Mouse (Mus musculus) stomach, embryonic 16.5 days (tissue): ENCODE data around the gene Ap5s1. TPM values are rescaled to one million over a fixed set of nuclear protein-coding genes. Genes with fewer than 3 reads are reported as not detected.

Experiments used
- ATAC-seq: fragments of 200-750 bp; cut with Nextera tagmentation; 2 replicates; pipeline ENCODE4 v1.8.0; 2017; ENCODE audit warnings: moderate number of reproducible peaks, moderate TSS enrichment; ENCODE audit not compliant: insufficient read depth, low FRiP score
- H3K27ac ChIP-seq: fragments of 300-500 bp; sonication (generic); 2 replicates; pipeline ENCODE4 v1.5.1; 2014; ENCODE audit warnings: low read length
- H3K27me3 ChIP-seq: fragments of 300-500 bp; sonication (generic); 2 replicates; pipeline ENCODE4 v1.6.1; 2014; ENCODE audit warnings: low read length, control low read depth, mixed read lengths; ENCODE audit not compliant: control insufficient read depth, insufficient read depth
- H3K36me3 ChIP-seq: fragments of 300-500 bp; sonication (generic); 2 replicates; pipeline ENCODE4 v1.6.1; 2014; ENCODE audit warnings: low read length; ENCODE audit not compliant: control insufficient read depth, insufficient read depth
- H3K4me1 ChIP-seq: fragments of 300-500 bp; sonication (generic); 2 replicates; pipeline ENCODE4 v1.6.1; 2014; ENCODE audit warnings: low read length, control low read depth, mixed read lengths; ENCODE audit not compliant: control insufficient read depth, insufficient read depth
- H3K4me2 ChIP-seq: fragments of 300-500 bp; sonication (generic); 2 replicates; pipeline ENCODE4 v1.6.1; 2014; ENCODE audit warnings: low read depth, low read length, mixed read lengths
- H3K4me3 ChIP-seq: fragments of 300-500 bp; sonication (generic); replicated peaks from 2 replicates; pipeline ENCODE4 v1.5.1; 2014; ENCODE audit warnings: mild to moderate bottlenecking, low read length
- H3K9ac ChIP-seq: fragments of 300-500 bp; sonication (generic); 2 replicates; pipeline ENCODE4 v1.6.1; 2014; ENCODE audit warnings: low read length
- H3K9me3 ChIP-seq: fragments of 300-500 bp; sonication (generic); replicated peaks from 2 replicates; pipeline ENCODE4 v1.6.1; 2016; ENCODE audit warnings: low read length, control low read depth; ENCODE audit not compliant: control insufficient read depth
- WGBS: fragments of 180-500 bp; shearing (Covaris S2); extraction: QIAGEN DNeasy Blood & Tissue Kit; methylation state at CpG from one replicate; pipeline ENCODE4 v1.1.7; 2014; 5-methylcytosine and 5-hydroxymethylcytosine counted together
- polyA plus RNA-seq: library from polyadenylated mRNA; unstranded; fragments of >200 nt; fragmentation: Nextera tagmentation; extraction: Ambion mirVana; gene quantifications from 2 replicates; pipeline ENCODE4 v1.2.1, GENCODE M21; 2015

The Ap5s1 gene
- polyA plus RNA-seq, 1 experiment from 2014 or later, result 26.4 TPM

DNA sequence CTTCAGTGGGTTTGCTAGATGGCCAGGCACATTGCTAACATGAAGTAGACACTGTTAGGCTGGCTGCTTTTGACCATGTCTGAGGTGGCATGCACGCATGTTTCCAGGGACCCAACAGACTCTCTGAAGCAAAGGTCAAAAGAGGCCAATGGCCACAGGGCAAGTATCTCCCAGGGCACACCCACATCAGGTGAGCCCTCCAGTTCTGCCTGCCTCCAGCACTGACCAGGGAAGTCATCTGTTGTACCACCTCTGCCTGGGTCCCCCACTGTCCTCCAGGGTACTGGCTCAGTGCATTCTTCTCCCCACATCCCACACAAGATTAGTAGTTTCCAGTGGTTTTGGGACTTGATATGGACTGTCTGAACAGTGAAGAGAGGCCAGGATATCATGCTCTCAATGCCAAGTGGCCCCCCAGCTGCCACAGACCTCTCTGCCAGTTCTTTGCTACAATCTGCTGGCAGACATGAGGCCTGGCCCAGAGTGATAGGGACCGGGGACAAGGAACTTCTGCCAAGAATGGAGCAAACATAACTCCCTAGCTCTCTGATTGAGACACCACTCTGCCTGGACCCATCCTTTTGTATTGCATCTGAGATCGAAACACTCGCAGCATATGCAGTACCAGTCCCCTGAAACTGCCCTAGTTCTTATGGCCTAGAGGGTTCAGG, 2.4 kb downstream of the Ap5s1 start:
- no peak for ATAC-seq
- H3K27me3 ChIP-seq, result no peaks in the 10 kb centered on the region

DNA sequence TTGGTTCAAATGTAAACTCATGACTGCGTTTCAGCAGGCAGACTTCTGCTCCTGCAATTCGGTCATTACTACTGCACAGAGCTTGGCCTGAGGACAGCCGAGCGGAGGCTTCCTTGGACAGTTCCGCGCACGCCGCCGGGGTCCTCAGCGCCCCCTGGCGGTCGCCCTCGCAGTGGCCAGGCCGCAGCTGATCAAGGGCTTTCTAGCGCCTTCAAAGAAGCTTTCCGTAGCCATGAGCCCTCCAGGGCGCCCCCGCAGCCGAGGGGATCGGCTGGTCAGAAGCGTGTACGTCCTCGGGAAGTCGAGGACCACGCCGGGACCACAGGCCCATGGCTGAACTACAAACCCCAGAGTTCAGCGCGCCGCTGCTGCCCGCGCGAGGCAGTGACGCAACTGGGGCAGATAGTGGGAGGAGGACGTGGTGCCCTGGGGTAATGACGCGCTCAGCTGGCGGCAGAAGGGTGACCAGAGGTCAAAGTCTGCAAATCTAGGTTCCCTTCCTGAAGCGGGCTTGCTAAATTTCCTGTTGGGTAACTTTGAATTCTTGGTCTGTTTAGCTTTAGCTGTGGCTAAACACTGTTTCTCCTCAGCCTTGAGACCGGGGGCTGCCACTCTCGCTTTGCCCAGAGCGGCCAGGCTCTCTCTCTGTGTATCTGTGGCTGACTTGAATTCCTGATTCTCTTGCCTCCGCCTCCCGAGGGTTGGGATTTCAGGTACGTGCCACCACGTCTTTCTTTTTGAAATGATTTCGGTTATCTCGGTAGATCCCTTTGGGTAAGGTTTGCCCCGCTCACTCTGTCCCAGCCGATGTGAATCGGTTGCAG, 3.3 kb downstream of the Ap5s1 start:
- Histone ChIP-seq H3K4me1 (peaks cover 25% of the 10 kb centered on the region), H3K9ac (peak overlapping the region; percentile 81), H3K4me2 (peak overlapping the region; percentile 70), H3K27me3 (no peaks in the 10 kb centered on the region), H3K36me3 (no peaks in the 10 kb centered on the region), H3K27ac (peak overlapping the region; percentile 91), H3K4me3 (peak overlapping the region; percentile 58), H3K9me3 (no peaks in the 10 kb centered on the region)
- ATAC-seq, result peak; percentile 96
- WGBS, result under 1% methylated on average over 50 of the region's 50 CpGs

More for the DNA sequence above, 2.4 kb downstream of the Ap5s1 start:
- H3K27ac ChIP-seq, result peak overlapping the region; percentile 91
- peak overlapping the region; percentile 81 for H3K9ac ChIP-seq
- H3K4me3 ChIP-seq, result peak overlapping the region; percentile 58; the same call in 1 of the 2 replicates
- H3K4me1 ChIP-seq, result peaks cover 34% of the 10 kb centered on the region
- peak overlapping the region; percentile 70 for H3K4me2 ChIP-seq
- no peaks in the 10 kb centered on the region for H3K9me3 ChIP-seq
- no peaks in the 10 kb centered on the region for H3K36me3 ChIP-seq
- WGBS, result 76% methylated on average over 4 of the region's 4 CpGs

DNA sequence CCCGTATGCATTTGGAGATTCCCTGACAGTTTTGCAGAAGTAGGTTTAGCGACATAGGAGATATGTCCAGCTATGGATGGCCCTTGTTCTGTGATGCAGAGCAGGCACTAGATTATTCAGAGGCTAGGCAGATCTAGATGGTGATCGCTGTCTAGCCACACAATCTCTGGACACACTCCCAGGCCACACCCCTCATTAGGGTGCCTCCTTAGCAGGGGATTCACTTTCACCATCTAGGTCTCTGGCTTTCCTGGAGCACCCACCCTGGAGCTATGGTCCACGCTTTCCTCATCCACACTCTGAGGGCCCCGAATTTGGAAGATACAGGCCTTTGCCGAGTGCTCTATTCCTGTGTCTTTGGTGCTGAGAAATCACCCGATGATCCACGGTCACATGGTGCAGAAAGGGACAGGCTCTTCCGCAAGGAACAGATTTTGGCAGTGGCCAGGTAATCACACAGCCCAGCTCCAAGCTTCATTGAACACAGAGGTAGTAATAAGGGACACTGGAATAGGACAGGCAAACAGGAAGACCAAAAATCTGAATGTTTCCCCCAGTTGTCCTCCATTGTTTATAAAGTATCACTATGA, 4.2 kb downstream of the Ap5s1 start:
- H3K4me3 ChIP-seq, result peak overlapping the region; percentile 58
- peak overlapping the region; percentile 91 for H3K27ac ChIP-seq
- 62% methylated on average over 9 of the region's 9 CpGs for WGBS
- no peak for ATAC-seq
- H3K9ac ChIP-seq, result peak overlapping the region; percentile 81
- H3K4me1 ChIP-seq, result peaks cover 21% of the 10 kb centered on the region
- peak overlapping the region; percentile 70 for H3K4me2 ChIP-seq
- H3K27me3 ChIP-seq, result no peaks in the 10 kb centered on the region
- no peaks in the 10 kb centered on the region for H3K36me3 ChIP-seq
- H3K9me3 ChIP-seq, result no peaks in the 10 kb centered on the region

DNA sequence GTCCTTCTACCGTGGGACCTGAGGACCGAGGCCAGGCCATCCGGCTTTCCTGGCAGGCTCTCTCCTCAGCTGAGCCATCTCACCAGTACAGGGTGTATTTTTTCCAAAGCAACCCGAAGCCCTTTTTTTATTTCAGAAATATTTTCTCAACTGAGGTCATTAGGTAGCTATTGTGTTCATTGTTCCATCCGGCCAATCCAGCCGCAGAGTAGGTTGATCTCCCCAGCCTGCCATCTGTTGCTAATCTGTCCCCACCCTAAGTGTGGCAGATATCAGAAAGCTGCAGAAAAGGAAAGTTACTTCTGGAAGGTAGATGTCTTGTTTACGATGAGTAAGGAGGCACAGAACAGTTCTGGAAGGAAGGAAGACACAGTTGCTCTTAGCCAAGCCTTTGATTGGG, 6.9 kb downstream of the Ap5s1 start:
- 75% methylated on average over 7 of the region's 7 CpGs for WGBS
- H3K27ac ChIP-seq, result no peak overlapping the region; the same call in 1 of the 2 replicates
- no peak for ATAC-seq
- H3K9ac ChIP-seq, result peak overlapping the region; percentile 1; the same call in 1 of the 2 replicates
- H3K36me3 ChIP-seq, result no peaks in the 10 kb centered on the region
- peaks cover 21% of the 10 kb centered on the region for H3K4me1 ChIP-seq
- H3K9me3 ChIP-seq, result no peaks in the 10 kb centered on the region
- no peak overlapping the region for H3K4me3 ChIP-seq
- H3K4me2 ChIP-seq, result no peak overlapping the region
- H3K27me3 ChIP-seq, result no peaks in the 10 kb centered on the region

DNA sequence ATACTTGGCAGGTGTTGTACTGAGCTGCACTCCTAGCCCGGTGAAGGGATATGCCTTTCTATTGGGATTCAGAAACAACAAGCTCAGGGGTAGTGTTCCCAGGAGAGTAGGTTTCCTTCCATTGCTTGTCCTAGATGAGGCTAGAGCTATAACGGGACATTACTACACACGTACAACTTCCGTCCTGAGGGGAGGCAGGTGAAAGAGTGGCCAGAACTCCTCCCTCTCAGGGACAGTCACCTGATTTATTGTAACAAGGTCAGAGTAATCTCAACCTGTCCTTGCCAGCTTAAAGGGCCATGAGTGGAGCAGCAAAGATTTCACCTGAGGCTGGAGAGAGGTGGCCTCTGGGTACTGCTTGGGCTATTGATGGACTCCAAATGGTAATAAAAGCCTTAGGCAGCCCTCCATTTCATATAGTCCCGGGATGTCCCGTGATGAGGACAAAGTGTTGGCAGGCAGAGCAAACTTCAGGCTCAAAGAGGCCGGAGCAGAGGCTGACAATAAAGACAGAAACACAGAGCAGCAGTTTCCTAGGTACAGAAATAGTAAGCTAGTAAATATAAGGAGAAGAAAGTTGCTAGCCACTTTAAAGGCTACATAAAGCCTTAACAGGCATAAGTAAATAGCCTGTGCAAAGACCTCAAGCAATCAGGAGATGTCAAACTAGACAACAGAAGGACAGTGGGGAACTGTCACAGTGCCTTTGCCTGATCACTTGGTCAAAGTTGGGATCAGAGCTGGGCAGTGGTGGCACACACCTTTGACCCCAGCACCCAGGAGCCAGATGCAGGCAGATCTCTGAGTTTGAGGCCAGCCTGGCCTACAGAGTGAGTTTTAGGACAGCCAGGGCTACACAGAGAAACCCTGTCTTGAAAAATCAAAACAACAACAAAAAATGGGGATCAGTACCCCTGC, 9.3 kb downstream of the Ap5s1 start:
- H3K36me3 ChIP-seq, result no peaks in the 10 kb centered on the region
- WGBS, result 68% methylated on average over 7 of the region's 7 CpGs
- no peak for ATAC-seq
- H3K4me3 ChIP-seq, result no peak overlapping the region
- no peak overlapping the region for H3K9ac ChIP-seq
- no peaks in the 10 kb centered on the region for H3K27me3 ChIP-seq
- H3K9me3 ChIP-seq, result no peaks in the 10 kb centered on the region
- H3K27ac ChIP-seq, result no peak overlapping the region
- peaks cover 10% of the 10 kb centered on the region; the same call in 1 of the 2 replicates for H3K4me1 ChIP-seq
- H3K4me2 ChIP-seq, result no peak overlapping the region

DNA sequence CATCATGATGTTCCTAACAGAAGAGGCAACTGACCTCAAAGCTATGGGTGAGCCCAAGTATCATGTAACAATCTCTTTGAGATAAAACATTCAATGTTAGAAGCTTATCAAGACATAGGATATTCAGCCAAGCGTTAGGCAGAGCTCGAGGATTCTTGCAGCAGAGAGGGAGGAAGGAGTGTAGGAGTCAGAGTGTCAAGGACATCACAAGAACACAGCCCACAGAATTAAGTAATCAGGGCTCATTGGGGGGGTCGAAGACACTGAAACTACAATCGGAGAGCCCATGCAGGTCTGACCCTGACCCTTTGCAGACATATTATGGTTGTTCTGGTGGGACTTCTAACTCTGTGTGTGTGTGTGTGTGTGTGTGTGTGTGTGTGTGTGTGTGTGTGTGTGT, 13.2 kb downstream of the Ap5s1 start:
- Histone ChIP-seq H3K4me3 (no peak overlapping the region), H3K4me2 (no peak overlapping the region), H3K27ac (no peak overlapping the region), H3K9me3 (no peaks in the 10 kb centered on the region), H3K9ac (no peak overlapping the region), H3K4me1 (no peaks in the 10 kb centered on the region), H3K27me3 (no peaks in the 10 kb centered on the region), H3K36me3 (no peaks in the 10 kb centered on the region)
- 58% methylated on average over 4 of the region's 4 CpGs for WGBS
- no peak for ATAC-seq

DNA sequence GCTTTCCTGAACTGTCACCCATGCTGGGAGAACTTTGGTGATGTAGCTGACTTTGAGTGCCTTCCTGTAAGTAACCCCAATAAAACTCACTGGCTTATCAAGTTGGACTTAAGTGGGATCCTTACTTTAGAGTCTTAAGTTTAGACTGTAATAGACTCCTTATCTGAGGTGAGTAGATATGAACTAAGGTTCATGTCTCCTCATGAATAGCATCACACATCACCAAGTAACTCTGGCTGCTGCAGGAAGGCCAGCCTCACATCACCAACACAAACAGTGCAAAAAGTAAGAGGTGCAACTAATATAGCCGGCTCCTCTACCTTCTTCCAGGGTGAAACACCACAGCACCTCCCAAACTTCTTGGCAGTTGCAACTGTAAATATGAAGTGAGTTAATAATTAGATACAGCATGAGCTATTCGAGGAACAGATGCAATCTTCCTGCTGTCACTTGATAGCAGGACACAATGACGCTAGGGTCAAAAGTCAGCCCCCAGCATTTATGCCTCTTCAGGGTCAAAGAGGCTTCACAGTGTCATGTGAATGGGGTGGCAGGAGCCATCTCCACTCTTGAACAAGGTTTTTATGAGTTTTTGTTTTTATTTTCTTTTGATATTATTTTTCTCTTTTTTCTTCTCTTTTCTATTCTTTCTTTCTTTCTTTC, 15.1 kb downstream of the Ap5s1 start:
- no peaks in the 10 kb centered on the region for H3K4me1 ChIP-seq
- ATAC-seq, result no peak
- no peak overlapping the region for H3K4me3 ChIP-seq
- WGBS, result 58% methylated on average over 3 of the region's 3 CpGs
- no peak overlapping the region for H3K4me2 ChIP-seq
- H3K36me3 ChIP-seq, result no peaks in the 10 kb centered on the region
- H3K9me3 ChIP-seq, result no peaks in the 10 kb centered on the region
- no peaks in the 10 kb centered on the region for H3K27me3 ChIP-seq
- no peak overlapping the region for H3K27ac ChIP-seq
- H3K9ac ChIP-seq, result no peak overlapping the region

DNA sequence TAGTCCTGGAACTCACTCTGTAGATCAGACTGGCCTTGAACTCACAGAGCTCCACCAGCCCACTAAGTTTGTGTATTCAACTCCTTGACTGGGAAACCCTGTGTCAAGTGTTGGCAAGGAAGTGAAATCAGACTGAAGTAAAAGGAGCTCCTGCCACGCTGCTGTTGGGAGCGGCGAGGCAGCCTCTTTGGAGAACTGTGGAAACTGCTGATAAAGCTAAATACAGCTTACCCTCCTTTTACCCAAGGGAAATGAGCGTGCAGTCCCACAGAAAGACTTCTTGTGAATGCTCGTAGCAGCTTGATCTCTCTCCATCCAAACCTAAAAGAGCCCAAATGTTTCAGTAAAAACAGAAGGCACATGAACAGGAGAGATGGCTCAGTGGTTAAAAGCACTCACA, 15.7 kb downstream of the Ap5s1 start:
- no peak for ATAC-seq
- no peaks in the 10 kb centered on the region for H3K4me1 ChIP-seq

More for the DNA sequence above, 15.7 kb downstream of the Ap5s1 start:
- 44% methylated on average over 5 of the region's 5 CpGs for WGBS
- no peaks in the 10 kb centered on the region for H3K9me3 ChIP-seq
- peaks cover 2% of the 10 kb centered on the region; the same call in 1 of the 2 replicates for H3K27me3 ChIP-seq
- H3K36me3 ChIP-seq, result no peaks in the 10 kb centered on the region
- no peak overlapping the region for H3K9ac ChIP-seq
- H3K4me2 ChIP-seq, result no peak overlapping the region
- H3K4me3 ChIP-seq, result no peak overlapping the region
- no peak overlapping the region for H3K27ac ChIP-seq
